Mouse (Mus musculus) G1E (cell line): Measurements from ENCODE around the gene Ccdc184.

Experiments
- CTCF ChIP-seq: IDR thresholded peaks from 2 replicates; pipeline ENCODE4 v1.5.1; 2012; ENCODE audit warnings: low read depth, low read length, inconsistent platforms, mixed read lengths
- GATA1 ChIP-seq: IDR thresholded peaks from 2 replicates; pipeline ENCODE4 v1.6.1; 2012; ENCODE audit warnings: borderline replicate concordance, low read length, inconsistent platforms, mixed read lengths

- TF ChIP-seq GATA1 (no peak), CTCF (no peak)
These were observed 17.5 kb downstream of the Ccdc184 start for GRCm38 (mm10) chr15:98184456-98184855.
